Mouse (Mus musculus) embryonic facial prominence, embryonic 10.5 days (tissue): ENCODE measurements around the gene Rpl6. TPM values are rescaled to one million over a fixed set of nuclear protein-coding genes. Genes with fewer than 3 reads are reported as not detected.
A peak's percentile ranks its signal among the peaks of the same experiment; 100 is the strongest.
"Not testable (repeated sequence)": the region's sequence is repeated elsewhere in the genome, so short reads cannot be mapped to it uniquely, and the experiment has no call there.

ENCODE experiments used
- DNase-seq: peaks from one replicate; pipeline ENCODE4 v3.0.0-alpha.2; 2017; ENCODE audit warnings: low spot score
- H3K27ac ChIP-seq: fragments of 300-500 bp; sonication (generic); replicated peaks from 2 replicates; pipeline ENCODE4 v1.5.1; 2016; ENCODE audit warnings: mild to moderate bottlenecking
- H3K27me3 ChIP-seq: fragments of 300-500 bp; sonication (generic); replicated peaks from 2 replicates; pipeline ENCODE4 v1.6.1; 2016; ENCODE audit warnings: low read depth, mild to moderate bottlenecking; ENCODE audit not compliant: poor library complexity, severe bottlenecking
- H3K36me3 ChIP-seq: fragments of 300-500 bp; sonication (generic); replicated peaks from 2 replicates; pipeline ENCODE4 v1.6.1; 2016; ENCODE audit warnings: mild to moderate bottlenecking, moderate library complexity
- H3K4me1 ChIP-seq: fragments of 300-500 bp; sonication (generic); 2 replicates; pipeline ENCODE4 v1.6.1; 2016
- H3K4me3 ChIP-seq: fragments of 300-500 bp; sonication (generic); 2 replicates; pipeline ENCODE4 v1.5.1; 2016; ENCODE audit warnings: mild to moderate bottlenecking, moderate library complexity
- H3K9me3 ChIP-seq: fragments of 300-500 bp; sonication (generic); 2 replicates; pipeline ENCODE4 v1.6.1; 2016; ENCODE audit warnings: mild to moderate bottlenecking
- WGBS: fragments of 180-500 bp; shearing (Covaris S2); methylation state at CpG from one replicate; pipeline ENCODE4 v1.1.7; 2016; 5-methylcytosine and 5-hydroxymethylcytosine counted together
- polyA plus RNA-seq: library from polyadenylated mRNA; unstranded; fragments of >200 nt; fragmentation: Nextera tagmentation; extraction: Ambion mirVana; gene quantifications from 2 replicates; pipeline ENCODE4 v1.2.1, GENCODE M21; 2016

The Rpl6 gene
- polyA plus RNA-seq, 1 experiment from 2014 or later, result 696 TPM

GRCm38 (mm10) chr5:121201739-121202138, 2.5 kb upstream of the Rpl6 start:
- Histone ChIP-seq H3K27me3 (peaks cover 8% of the 10 kb centered on the region; the same call in 1 of the 2 replicates), H3K4me1 (peaks cover 14% of the 10 kb centered on the region), H3K9me3 (no peaks in the 10 kb centered on the region), H3K27ac (no peak overlapping the region), H3K4me3 (no peak overlapping the region), H3K36me3 (peaks cover 16% of the 10 kb centered on the region)
- 56% methylated on average over 3 of the region's 3 CpGs for WGBS
- DNase-seq, result no peak

- peaks cover 8% of the 10 kb centered on the region; the same call in 1 of the 2 replicates for H3K27me3 ChIP-seq
- no peaks in the 10 kb centered on the region for H3K9me3 ChIP-seq
- no peak overlapping the region for H3K4me3 ChIP-seq
- H3K4me1 ChIP-seq, result peaks cover 21% of the 10 kb centered on the region
- WGBS, result 83% methylated on average over 1 of the region's 1 CpGs
- no peak for DNase-seq
- no peak overlapping the region for H3K27ac ChIP-seq
- peaks cover 23% of the 10 kb centered on the region for H3K36me3 ChIP-seq
Measured at GRCm38 (mm10) chr5:121202467-121202866, 1.8 kb upstream of the Rpl6 start.

GRCm38 (mm10) chr5:121205537-121206130, 1.4 kb downstream of the Rpl6 start:
- not testable (repeated sequence) for DNase-seq, H3K27me3 ChIP-seq, H3K9me3 ChIP-seq
- peaks cover 27% of the 10 kb centered on the region for H3K4me1 ChIP-seq
- 73% methylated on average over 9 of the region's 10 CpGs for WGBS
- H3K4me3 ChIP-seq, result peak overlapping the region; percentile 95
- peak overlapping the region; percentile 49; the same call in 1 of the 2 replicates for H3K27ac ChIP-seq
- H3K36me3 ChIP-seq, result peaks cover 55% of the 10 kb centered on the region

- peak overlapping the region; percentile 95 for H3K4me3 ChIP-seq
- H3K4me1 ChIP-seq, result peaks cover 27% of the 10 kb centered on the region
- H3K9me3 ChIP-seq, result no peaks in the 10 kb centered on the region
- no peak for DNase-seq
- no peaks in the 10 kb centered on the region for H3K27me3 ChIP-seq
- H3K27ac ChIP-seq, result no peak overlapping the region
- H3K36me3 ChIP-seq, result peaks cover 64% of the 10 kb centered on the region
- WGBS, result 84% methylated on average over 9 of the region's 9 CpGs
Measured at GRCm38 (mm10) chr5:121206540-121206939, 2.3 kb downstream of the Rpl6 start.

GRCm38 (mm10) chr5:121206984-121207383, 2.7 kb downstream of the Rpl6 start:
- no peaks in the 10 kb centered on the region for H3K9me3 ChIP-seq
- H3K27ac ChIP-seq, result no peak overlapping the region
- 89% methylated on average over 3 of the region's 3 CpGs for WGBS
- H3K27me3 ChIP-seq, result no peaks in the 10 kb centered on the region
- H3K4me1 ChIP-seq, result peaks cover 27% of the 10 kb centered on the region
- peak overlapping the region; percentile 95 for H3K4me3 ChIP-seq
- no peak for DNase-seq
- peaks cover 68% of the 10 kb centered on the region for H3K36me3 ChIP-seq

- Histone ChIP-seq H3K4me3 (no peak overlapping the region), H3K4me1 (peaks cover 27% of the 10 kb centered on the region), H3K9me3 (no peaks in the 10 kb centered on the region), H3K36me3 (peaks cover 82% of the 10 kb centered on the region), H3K27me3 (no peaks in the 10 kb centered on the region), H3K27ac (no peak overlapping the region)
- WGBS, result 90% methylated on average over 9 of the region's 9 CpGs
- no peak for DNase-seq
Measured at GRCm38 (mm10) chr5:121209755-121210600, 5.7 kb downstream of the Rpl6 start.

GRCm38 (mm10) chr5:121210601-121210924, 6.3 kb downstream of the Rpl6 start:
- 80% methylated on average over 1 of the region's 1 CpGs for WGBS
- peaks cover 24% of the 10 kb centered on the region for H3K4me1 ChIP-seq
- no peaks in the 10 kb centered on the region for H3K27me3 ChIP-seq
- no peak overlapping the region for H3K4me3 ChIP-seq
- peaks cover 78% of the 10 kb centered on the region for H3K36me3 ChIP-seq
- H3K27ac ChIP-seq, result no peak overlapping the region
- H3K9me3 ChIP-seq, result no peaks in the 10 kb centered on the region
- no peak for DNase-seq

- 89% methylated on average over 6 of the region's 6 CpGs for WGBS
- Histone ChIP-seq H3K27ac (no peak overlapping the region), H3K4me3 (no peak overlapping the region), H3K36me3 (peaks cover 62% of the 10 kb centered on the region), H3K9me3 (no peaks in the 10 kb centered on the region), H3K27me3 (no peaks in the 10 kb centered on the region), H3K4me1 (peaks cover 9% of the 10 kb centered on the region; the same call in 1 of the 2 replicates)
- no peak for DNase-seq
Measured at GRCm38 (mm10) chr5:121212108-121212507, 7.8 kb downstream of the Rpl6 start.

- Histone ChIP-seq H3K9me3 (no peaks in the 10 kb centered on the region), H3K27me3 (no peaks in the 10 kb centered on the region), H3K27ac (no peak overlapping the region), H3K4me3 (no peak overlapping the region), H3K4me1 (0 out of 2 replicates have a peak, but pooled peaks cover under 1% of the 10 kb centered on the region), H3K36me3 (peaks cover 36% of the 10 kb centered on the region)
- DNase-seq, result no peak
- 63% methylated on average over 7 of the region's 7 CpGs for WGBS
Measured at GRCm38 (mm10) chr5:121214707-121215106, 10.4 kb downstream of the Rpl6 start.

- H3K27me3 ChIP-seq, result no peaks in the 10 kb centered on the region
- H3K4me3 ChIP-seq, result no peak overlapping the region
- H3K36me3 ChIP-seq, result peaks cover 28% of the 10 kb centered on the region
- H3K9me3 ChIP-seq, result no peaks in the 10 kb centered on the region
- H3K27ac ChIP-seq, result no peak overlapping the region
- H3K4me1 ChIP-seq, result 0 out of 2 replicates have a peak, but pooled peaks cover 4% of the 10 kb centered on the region
- DNase-seq, result peak; percentile 83
- 51% methylated on average over 13 of the region's 13 CpGs for WGBS
Measured at GRCm38 (mm10) chr5:121215380-121216125, 11.3 kb downstream of the Rpl6 start.

- no peak overlapping the region for H3K4me3 ChIP-seq
- H3K36me3 ChIP-seq, result peaks cover 22% of the 10 kb centered on the region
- no peaks in the 10 kb centered on the region for H3K27me3 ChIP-seq
- H3K4me1 ChIP-seq, result peaks cover 7% of the 10 kb centered on the region
- no peak for DNase-seq
- 82% methylated on average over 12 of the region's 12 CpGs for WGBS
- no peak overlapping the region for H3K27ac ChIP-seq
- no peaks in the 10 kb centered on the region for H3K9me3 ChIP-seq
Measured at GRCm38 (mm10) chr5:121216126-121216446, 11.8 kb downstream of the Rpl6 start.

GRCm38 (mm10) chr5:121216584-121217312, 12.5 kb downstream of the Rpl6 start:
- not testable (repeated sequence) for DNase-seq, H3K9me3 ChIP-seq, H3K4me3 ChIP-seq, H3K27ac ChIP-seq, H3K27me3 ChIP-seq
- Histone ChIP-seq H3K4me1 (peaks cover 13% of the 10 kb centered on the region), H3K36me3 (peaks cover 16% of the 10 kb centered on the region)
- 85% methylated on average over 9 of the region's 9 CpGs for WGBS
